Mouse (Mus musculus) limb, embryonic 15.5 days (tissue): ENCODE measurements at regions not wholly inside any gene's neighbourhood (a gene's known extent, or its start where the extent isn't known, plus 50 kb on each side); places are given as distances from the start of the nearest gene placed in this dataset.

Source experiments
- ATAC-seq: fragments of 200-750 bp; cut with Nextera tagmentation; 2 replicates; pipeline ENCODE4 v1.8.0; 2017; ENCODE audit warnings: low read depth, moderate TSS enrichment; ENCODE audit not compliant: insufficient number of reproducible peaks, low FRiP score, low TSS enrichment
- H3K27ac ChIP-seq: fragments of 300-500 bp; sonication (generic); 2 replicates; pipeline ENCODE4 v1.5.1; 2015; ENCODE audit warnings: moderate library complexity, mild to moderate bottlenecking, inconsistent platforms
- H3K27me3 ChIP-seq: fragments of 300-500 bp; sonication (generic); 2 replicates; pipeline ENCODE4 v1.6.1; 2015; ENCODE audit warnings: inconsistent platforms
- H3K36me3 ChIP-seq: fragments of 300-500 bp; sonication (generic); 2 replicates; pipeline ENCODE4 v1.6.1; 2015; ENCODE audit warnings: inconsistent platforms
- H3K4me1 ChIP-seq: fragments of 300-500 bp; sonication (generic); 2 replicates; pipeline ENCODE4 v1.6.1; 2015; ENCODE audit warnings: inconsistent platforms
- H3K4me2 ChIP-seq: fragments of 300-500 bp; sonication (generic); 2 replicates; pipeline ENCODE4 v1.6.1; 2015; ENCODE audit warnings: mild to moderate bottlenecking, inconsistent platforms
- H3K4me3 ChIP-seq: fragments of 300-500 bp; sonication (generic); 2 replicates; pipeline ENCODE4 v1.5.1; 2015; ENCODE audit warnings: mild to moderate bottlenecking, inconsistent platforms
- H3K9ac ChIP-seq: fragments of 300-500 bp; sonication (generic); 2 replicates; pipeline ENCODE4 v1.6.1; 2015; ENCODE audit warnings: inconsistent platforms
- H3K9me3 ChIP-seq: fragments of 300-500 bp; sonication (generic); 2 replicates; pipeline ENCODE4 v1.6.1; 2016; ENCODE audit warnings: inconsistent platforms
- WGBS: fragments of 180-500 bp; shearing (Covaris S2); methylation state at CpG from one replicate; pipeline ENCODE4 v1.1.7; 2015; 5-methylcytosine and 5-hydroxymethylcytosine counted together

DNA sequence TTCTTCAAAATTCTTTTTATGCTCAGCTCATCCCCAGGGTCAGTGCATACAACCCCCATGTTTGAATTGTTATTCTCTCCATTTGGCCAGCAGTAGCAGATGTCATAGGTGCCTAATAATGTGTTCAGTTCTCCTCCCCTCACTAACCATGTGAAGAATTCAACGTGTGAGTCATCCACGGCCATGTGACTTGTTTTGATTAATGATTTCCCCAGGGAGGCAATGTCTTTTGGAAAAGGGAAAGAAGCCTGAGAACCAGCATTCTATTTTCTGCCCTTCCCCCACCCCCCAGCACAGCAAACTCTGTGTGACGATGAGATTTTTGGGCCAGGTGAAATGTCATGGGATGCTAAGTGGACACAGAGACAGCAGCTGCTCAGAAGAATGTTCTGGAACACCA is 459.5 kb upstream of the Nr2f2 start:
- H3K9ac ChIP-seq, result no peak overlapping the region
- no peaks in the 10 kb centered on the region for H3K9me3 ChIP-seq
- 53% methylated on average over 3 of the region's 3 CpGs for WGBS
- H3K4me3 ChIP-seq, result no peak overlapping the region
- no peak overlapping the region for H3K27ac ChIP-seq
- no peaks in the 10 kb centered on the region for H3K27me3 ChIP-seq
- no peak overlapping the region for H3K4me2 ChIP-seq
- ATAC-seq, result no peak
- peaks cover 12% of the 10 kb centered on the region; the same call in 1 of the 2 replicates for H3K4me1 ChIP-seq
- no peaks in the 10 kb centered on the region for H3K36me3 ChIP-seq

- H3K27ac ChIP-seq, result no peak overlapping the region
These were observed 456.5 kb upstream of the Nr2f2 start for GRCm38 (mm10) chr7:70823020-70823419.

GRCm38 (mm10) chr7:70822310-70822821 is 455.8 kb upstream of the Nr2f2 start:
- H3K4me3 ChIP-seq, result peak overlapping the region; percentile 22
- peak; percentile 77; the same call in 1 of the 2 replicates for ATAC-seq
- H3K4me2 ChIP-seq, result peak overlapping the region; percentile 39

More at GRCm38 (mm10) chr7:70823020-70823419, 456.5 kb upstream of the Nr2f2 start:
- 6% methylated on average over 11 of the region's 11 CpGs for WGBS
- Histone ChIP-seq H3K4me3 (peak overlapping the region; percentile 22), H3K27me3 (no peaks in the 10 kb centered on the region), H3K36me3 (no peaks in the 10 kb centered on the region), H3K9ac (no peak overlapping the region), H3K9me3 (no peaks in the 10 kb centered on the region), H3K4me2 (peak overlapping the region; percentile 39), H3K4me1 (peaks cover 10% of the 10 kb centered on the region; the same call in 1 of the 2 replicates)
- no peak for ATAC-seq

GRCm38 (mm10) chr7:70821861-70822260 is 455.3 kb upstream of the Nr2f2 start:
- H3K4me3 ChIP-seq, result no peak overlapping the region
- H3K4me1 ChIP-seq, result peaks cover 20% of the 10 kb centered on the region; the same call in 1 of the 2 replicates
- no peak for ATAC-seq
- WGBS, result 77% methylated on average over 4 of the region's 4 CpGs
- no peak overlapping the region for H3K4me2 ChIP-seq
- H3K9ac ChIP-seq, result no peak overlapping the region
- no peaks in the 10 kb centered on the region for H3K27me3 ChIP-seq
- no peaks in the 10 kb centered on the region for H3K9me3 ChIP-seq
- H3K27ac ChIP-seq, result 0 out of 2 replicates have a peak overlapping the region, but pooled peaks have one; percentile 33
- H3K36me3 ChIP-seq, result no peaks in the 10 kb centered on the region

More at GRCm38 (mm10) chr7:70822310-70822821, 455.8 kb upstream of the Nr2f2 start:
- no peaks in the 10 kb centered on the region for H3K36me3 ChIP-seq
- no peak overlapping the region for H3K9ac ChIP-seq
- H3K9me3 ChIP-seq, result no peaks in the 10 kb centered on the region
- H3K27ac ChIP-seq, result peak overlapping the region; percentile 33; the same call in 1 of the 2 replicates
- WGBS, result 29% methylated on average over 9 of the region's 9 CpGs
- H3K27me3 ChIP-seq, result no peaks in the 10 kb centered on the region
- peaks cover 17% of the 10 kb centered on the region; the same call in 1 of the 2 replicates for H3K4me1 ChIP-seq

DNA sequence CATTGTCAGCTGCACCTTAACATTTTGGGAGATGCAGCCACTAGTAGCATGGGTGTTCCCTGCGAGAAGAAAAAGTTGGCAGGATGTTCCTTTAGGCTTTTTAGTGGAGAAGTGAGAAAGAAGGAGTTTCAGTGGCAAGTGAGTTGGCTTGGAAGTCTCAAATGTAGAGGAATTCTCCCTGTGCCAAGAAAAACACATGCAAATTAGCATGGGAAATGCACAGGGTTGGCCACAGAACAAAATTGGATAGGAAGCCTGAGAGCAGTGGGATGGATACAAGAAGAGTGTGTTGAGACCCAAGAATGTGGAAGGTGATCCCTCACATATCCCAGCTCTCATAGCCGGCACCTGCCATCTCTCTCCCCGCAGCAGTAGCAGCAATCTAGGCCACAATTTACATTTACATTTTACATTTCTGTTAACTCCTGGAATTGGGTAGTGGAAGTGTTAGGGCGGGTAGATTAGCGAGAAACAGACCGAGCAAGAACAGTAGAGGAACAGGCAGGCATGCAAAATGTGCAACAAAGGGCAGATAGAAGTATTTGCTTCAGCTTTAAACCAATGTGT is 450.9 kb upstream of the Nr2f2 start:
- no peak overlapping the region for H3K4me2 ChIP-seq
- no peak overlapping the region for H3K4me3 ChIP-seq
- no peak for ATAC-seq
- H3K4me1 ChIP-seq, result peaks cover 22% of the 10 kb centered on the region
- H3K9ac ChIP-seq, result no peak overlapping the region
- H3K9me3 ChIP-seq, result no peaks in the 10 kb centered on the region
- no peaks in the 10 kb centered on the region for H3K36me3 ChIP-seq
- WGBS, result 42% methylated on average over 6 of the region's 6 CpGs
- no peak overlapping the region for H3K27ac ChIP-seq
- 0 out of 2 replicates have a peak, but pooled peaks cover 3% of the 10 kb centered on the region for H3K27me3 ChIP-seq

DNA sequence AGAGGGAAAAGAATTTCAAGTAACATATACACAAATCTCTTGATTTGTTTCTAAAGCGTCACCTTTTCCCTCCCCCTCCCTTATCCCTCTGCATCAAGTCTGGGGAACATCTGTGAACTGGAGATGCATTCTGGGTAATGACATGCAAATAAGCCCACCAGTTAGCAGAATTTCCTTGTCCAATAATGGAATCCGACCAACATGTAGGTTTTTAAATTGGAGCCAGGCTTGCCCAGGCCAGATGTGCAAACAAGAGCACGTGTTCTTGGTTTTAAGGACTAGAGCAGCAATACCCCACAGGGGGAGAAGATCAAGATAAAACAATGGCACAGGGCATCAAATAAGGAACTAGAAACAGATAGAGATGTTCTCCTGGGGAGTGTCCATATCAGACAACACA is 447.9 kb upstream of the Nr2f2 start:
- H3K4me3 ChIP-seq, result no peak overlapping the region
- H3K27me3 ChIP-seq, result 0 out of 2 replicates have a peak, but pooled peaks cover 3% of the 10 kb centered on the region
- H3K9ac ChIP-seq, result no peak overlapping the region
- no peak for ATAC-seq
- peaks cover 20% of the 10 kb centered on the region for H3K4me1 ChIP-seq
- H3K9me3 ChIP-seq, result no peaks in the 10 kb centered on the region
- no peak overlapping the region for H3K27ac ChIP-seq
- WGBS, result 33% methylated on average over 3 of the region's 3 CpGs
- no peaks in the 10 kb centered on the region for H3K36me3 ChIP-seq
- no peak overlapping the region for H3K4me2 ChIP-seq

DNA sequence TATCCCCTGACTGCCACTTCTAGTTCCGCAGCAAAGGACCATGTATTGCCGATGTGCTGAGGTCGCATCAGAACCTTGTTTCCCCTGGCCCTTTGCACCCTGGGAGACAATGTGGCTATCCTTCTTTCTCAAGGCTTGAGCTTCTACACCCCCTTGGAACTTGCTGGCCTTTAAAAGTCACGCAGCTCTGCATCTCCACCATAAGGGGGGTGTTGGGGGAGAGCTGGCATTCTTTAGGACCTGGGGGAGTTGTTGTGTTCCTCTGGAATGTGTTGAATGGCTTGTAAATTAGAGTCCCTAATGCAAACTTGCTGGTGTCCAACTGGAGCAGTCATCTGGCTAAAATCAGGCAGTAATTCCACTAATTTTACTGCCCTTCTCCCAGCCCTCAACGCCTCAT is 446.6 kb upstream of the Nr2f2 start:
- H3K4me3 ChIP-seq, result no peak overlapping the region
- peaks cover 20% of the 10 kb centered on the region for H3K4me1 ChIP-seq
- 0 out of 2 replicates have a peak, but pooled peaks cover 3% of the 10 kb centered on the region for H3K27me3 ChIP-seq
- H3K36me3 ChIP-seq, result no peaks in the 10 kb centered on the region
- H3K4me2 ChIP-seq, result no peak overlapping the region
- no peaks in the 10 kb centered on the region for H3K9me3 ChIP-seq
- 33% methylated on average over 5 of the region's 5 CpGs for WGBS
- no peak overlapping the region for H3K27ac ChIP-seq
- no peak overlapping the region for H3K9ac ChIP-seq
- no peak for ATAC-seq

DNA sequence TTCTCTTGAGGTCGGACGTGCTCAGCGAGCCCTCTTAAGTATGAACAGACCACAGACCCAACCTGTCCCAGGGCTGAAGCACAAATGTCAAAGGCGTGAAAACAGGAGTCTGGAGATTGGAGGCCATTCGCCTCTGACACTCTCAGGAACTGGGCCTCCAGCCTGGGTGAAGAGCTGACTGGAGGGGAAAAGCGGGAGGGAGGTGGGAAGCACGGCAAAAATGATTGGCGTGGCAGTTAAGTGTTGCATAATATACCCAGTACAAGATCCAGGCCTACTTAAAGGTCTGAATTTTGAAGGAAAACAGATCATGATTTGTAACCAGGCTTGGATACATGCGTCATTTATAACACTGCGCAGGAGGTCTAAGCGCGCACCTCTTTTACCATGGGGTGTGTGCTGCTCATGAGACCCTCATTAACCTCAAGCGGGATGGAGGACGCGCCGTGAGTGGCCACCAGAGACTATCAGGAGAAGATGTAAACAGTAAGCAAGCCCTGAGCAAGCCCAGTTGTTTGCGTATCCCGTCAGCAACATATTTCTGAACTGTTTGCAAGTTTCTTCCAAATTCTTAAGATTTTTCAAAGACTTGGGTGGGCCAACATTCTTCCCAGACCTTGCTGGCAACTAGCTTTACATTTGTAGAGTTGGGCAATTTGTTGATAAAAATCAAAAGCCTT is 444.0 kb upstream of the Nr2f2 start:
- Histone ChIP-seq H3K4me2 (no peak overlapping the region), H3K4me1 (peaks cover 10% of the 10 kb centered on the region), H3K27me3 (0 out of 2 replicates have a peak, but pooled peaks cover 3% of the 10 kb centered on the region), H3K9me3 (no peaks in the 10 kb centered on the region), H3K9ac (no peak overlapping the region), H3K36me3 (no peaks in the 10 kb centered on the region), H3K4me3 (no peak overlapping the region), H3K27ac (no peak overlapping the region)
- no peak for ATAC-seq
- WGBS, result 62% methylated on average over 18 of the region's 18 CpGs

DNA sequence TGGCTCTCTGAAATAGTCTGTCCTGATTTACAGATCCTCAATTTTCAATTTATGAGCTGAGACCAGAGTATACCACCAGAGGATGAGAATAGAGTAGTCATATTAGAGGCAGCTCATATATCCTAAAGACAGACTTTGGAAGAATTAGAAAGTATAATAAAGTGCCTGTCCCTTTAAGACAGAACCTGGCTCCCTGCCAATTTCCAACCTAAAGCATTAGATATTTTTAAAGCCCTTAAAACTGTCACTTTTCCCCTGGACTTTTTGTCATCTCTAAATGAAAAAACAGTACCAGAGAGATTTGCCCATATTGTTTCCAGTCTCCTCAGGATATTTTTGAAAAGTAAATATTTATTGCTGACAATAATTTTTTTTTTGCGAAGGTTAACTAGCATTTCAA is 437.7 kb upstream of the Nr2f2 start:
- Histone ChIP-seq H3K9me3 (no peaks in the 10 kb centered on the region), H3K4me1 (no peaks in the 10 kb centered on the region; the same call in 1 of the 2 replicates), H3K9ac (no peak overlapping the region), H3K4me2 (no peak overlapping the region), H3K27me3 (no peaks in the 10 kb centered on the region), H3K27ac (no peak overlapping the region), H3K4me3 (no peak overlapping the region), H3K36me3 (no peaks in the 10 kb centered on the region)
- no peak for ATAC-seq
- WGBS, result 10% methylated on average over 1 of the region's 1 CpGs

DNA sequence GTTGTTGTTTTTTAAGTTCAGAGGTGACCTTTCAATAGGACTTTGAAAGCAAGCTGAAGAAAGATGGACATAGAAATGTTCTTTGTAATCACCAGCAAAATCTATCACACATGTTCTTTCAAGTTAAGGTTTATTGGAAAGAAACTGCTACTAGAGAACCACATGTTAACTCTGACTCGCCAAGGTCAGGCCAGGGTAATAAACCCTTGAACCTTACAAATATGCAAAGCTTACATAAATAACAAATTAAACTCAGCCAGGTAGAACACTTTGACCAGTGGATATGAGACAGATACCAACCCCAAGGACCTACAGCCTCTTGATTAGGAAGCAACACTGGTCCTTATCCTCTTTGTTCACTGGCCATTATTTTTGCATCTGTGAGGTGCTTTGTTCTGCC is 433.4 kb upstream of the Nr2f2 start:
- H3K9me3 ChIP-seq, result no peaks in the 10 kb centered on the region
- 33% methylated on average over 1 of the region's 1 CpGs for WGBS
- no peaks in the 10 kb centered on the region for H3K36me3 ChIP-seq
- no peak overlapping the region for H3K4me2 ChIP-seq
- no peak overlapping the region for H3K4me3 ChIP-seq
- H3K27ac ChIP-seq, result no peak overlapping the region
- H3K9ac ChIP-seq, result no peak overlapping the region
- no peak for ATAC-seq
- no peaks in the 10 kb centered on the region for H3K27me3 ChIP-seq
- H3K4me1 ChIP-seq, result no peaks in the 10 kb centered on the region; the same call in 1 of the 2 replicates

- Histone ChIP-seq H3K4me2 (no peak overlapping the region), H3K4me1 (no peaks in the 10 kb centered on the region), H3K27me3 (no peaks in the 10 kb centered on the region), H3K36me3 (no peaks in the 10 kb centered on the region), H3K27ac (no peak overlapping the region), H3K9me3 (no peaks in the 10 kb centered on the region), H3K9ac (no peak overlapping the region), H3K4me3 (no peak overlapping the region)
- WGBS, result 78% methylated on average over 6 of the region's 6 CpGs
- no peak for ATAC-seq
These were observed 432.7 kb upstream of the Nr2f2 start for GRCm38 (mm10) chr7:70799031-70799766.
